Mouse (Mus musculus): ENCODE measurements around the gene Ptpra.

Gene Ptpra

DNA sequence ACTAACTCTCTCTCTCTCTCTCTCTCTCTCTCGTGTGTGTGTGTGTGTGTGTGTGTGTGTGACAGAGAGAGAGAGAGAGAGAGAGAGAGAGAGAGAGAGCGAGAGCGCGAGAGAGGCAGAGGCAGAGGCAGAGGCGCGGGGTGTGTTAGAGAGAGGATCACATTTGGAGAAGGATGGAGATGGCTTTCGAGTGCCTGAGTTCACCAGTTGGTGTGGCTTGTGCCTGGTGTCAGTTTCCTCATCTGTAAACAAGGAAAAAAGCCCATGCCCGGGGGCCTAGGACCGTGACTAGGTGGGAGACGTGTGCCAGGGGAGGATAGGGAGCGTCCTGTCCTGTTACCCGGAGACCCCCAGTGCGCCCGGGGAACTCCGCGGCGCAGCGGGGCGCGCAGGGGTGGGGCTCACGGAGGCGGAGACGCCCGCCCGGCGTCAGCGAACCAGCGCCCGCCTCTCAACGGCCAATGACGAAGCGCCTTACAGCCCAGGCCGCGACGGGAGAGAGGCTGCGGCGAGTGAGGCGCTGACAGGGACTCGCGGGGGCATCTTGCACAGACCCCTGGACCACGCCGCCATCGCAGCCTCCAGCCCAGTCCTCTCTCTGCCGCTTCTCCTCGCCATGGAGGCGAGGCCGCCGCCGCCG is at the start of gene Ptpra:
Ptpra (plus strand) TSS at position 485 of the 640 bp plus-strand sequence.
- Histone ChIP-seq H3K36me3 (ENCODE audit: control insufficient read depth, insufficient read depth, low read length, poor library complexity, severe bottlenecking) (no peaks in the 10 kb centered on the region; the same call in 1 of the 2 replicates), H3K27me3 (ENCODE audit: control insufficient read depth, insufficient read depth, low read length, poor library complexity, severe bottlenecking) (no peaks in the 10 kb centered on the region)
- DNase-seq (ENCODE audit: low read depth, low spot score): peak; percentile 87

DNA sequence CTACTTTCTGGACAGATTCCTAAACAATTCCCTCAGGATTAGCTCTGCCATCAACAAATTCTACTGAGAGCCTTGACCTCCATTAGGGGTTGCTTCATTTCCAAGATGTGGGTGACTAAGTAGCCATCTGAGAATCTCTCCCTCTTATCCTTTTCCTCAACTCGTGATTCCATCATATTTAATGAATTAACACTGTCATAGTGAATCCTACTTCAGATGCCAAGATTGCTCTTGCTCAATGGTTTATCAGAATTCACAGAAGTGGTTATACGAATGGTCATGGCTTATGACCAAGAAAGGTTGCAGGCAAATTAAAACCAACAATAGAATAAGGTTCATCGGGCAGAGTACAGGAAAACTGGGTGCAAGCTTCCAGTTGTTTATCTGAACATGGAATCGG is 48.2 kb upstream of the Ptpra start:
- Histone ChIP-seq H3K36me3 (ENCODE audit: control insufficient read depth, insufficient read depth, low read length, poor library complexity, severe bottlenecking) (no peaks in the 10 kb centered on the region), H3K27me3 (ENCODE audit: control insufficient read depth, insufficient read depth, low read length, poor library complexity, severe bottlenecking) (no peaks in the 10 kb centered on the region)
- DNase-seq (ENCODE audit: low read depth, low spot score): no peak

- Histone ChIP-seq H3K27me3 (ENCODE audit: control insufficient read depth, insufficient read depth, low read length, poor library complexity, severe bottlenecking) (no peaks in the 10 kb centered on the region), H3K36me3 (ENCODE audit: control insufficient read depth, insufficient read depth, low read length, poor library complexity, severe bottlenecking) (no peaks in the 10 kb centered on the region)
- no peak for DNase-seq (ENCODE audit: low read depth, low spot score)
Measured at GRCm38 (mm10) chr2:130404939-130405338, 45.1 kb upstream of the Ptpra start, which contains the start of the genes Gm28372 and 1700020A23Rik. Gene Gm28372 (plus strand): TSS chr2:130405239. Gene 1700020A23Rik (plus strand): TSS chr2:130405259.

DNA sequence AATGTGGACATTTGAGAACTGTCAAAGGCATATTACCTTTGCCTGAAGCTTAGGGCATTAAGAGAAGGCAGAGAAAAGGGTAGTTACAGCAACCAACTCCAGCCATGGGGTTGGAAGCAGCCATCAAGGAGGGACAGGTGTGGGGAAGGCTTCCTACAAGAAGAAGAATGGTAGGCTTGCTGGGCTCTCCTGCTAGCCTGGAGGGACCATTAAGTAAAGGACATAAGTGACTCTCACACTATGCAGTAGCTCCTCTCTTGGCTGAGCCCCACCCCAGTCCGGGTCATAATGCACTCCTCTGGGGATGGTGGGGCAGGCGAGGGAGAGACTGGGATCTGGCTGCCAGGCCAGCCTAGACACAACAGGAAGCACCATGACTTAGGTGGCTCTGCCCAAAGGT is 43.9 kb upstream of the Ptpra start, which contains the start of gene Tmem239:
Tmem239 (plus strand) TSS at position 301 of the 400 bp plus-strand sequence.
- Histone ChIP-seq H3K36me3 (ENCODE audit: control insufficient read depth, insufficient read depth, low read length, poor library complexity, severe bottlenecking) (no peaks in the 10 kb centered on the region), H3K27me3 (ENCODE audit: control insufficient read depth, insufficient read depth, low read length, poor library complexity, severe bottlenecking) (no peaks in the 10 kb centered on the region)
- DNase-seq (ENCODE audit: low read depth, low spot score): no peak

- H3K36me3 ChIP-seq (ENCODE audit: control insufficient read depth, insufficient read depth, low read length, poor library complexity, severe bottlenecking): no peaks in the 10 kb centered on the region
- no peak for DNase-seq (ENCODE audit: low read depth, low spot score)
- H3K27me3 ChIP-seq (ENCODE audit: control insufficient read depth, insufficient read depth, low read length, poor library complexity, severe bottlenecking): no peaks in the 10 kb centered on the region
Measured at GRCm38 (mm10) chr2:130408194-130408593, 41.9 kb upstream of the Ptpra start.

- DNase-seq (ENCODE audit: low read depth, low spot score): peak; percentile 73
- Histone ChIP-seq H3K27me3 (ENCODE audit: control insufficient read depth, insufficient read depth, low read length, poor library complexity, severe bottlenecking) (no peaks in the 10 kb centered on the region), H3K36me3 (ENCODE audit: control insufficient read depth, insufficient read depth, low read length, poor library complexity, severe bottlenecking) (no peaks in the 10 kb centered on the region)
Measured at GRCm38 (mm10) chr2:130411558-130412495, 38.3 kb upstream of the Ptpra start.

- DNase-seq (ENCODE audit: low read depth, low spot score): no peak
Measured at GRCm38 (mm10) chr2:130412775-130413174, 37.3 kb upstream of the Ptpra start.

GRCm38 (mm10) chr2:130414094-130414856 is 35.8 kb upstream of the Ptpra start:
- Histone ChIP-seq H3K27me3 (ENCODE audit: control insufficient read depth, insufficient read depth, low read length, poor library complexity, severe bottlenecking) (no peaks in the 10 kb centered on the region), H3K36me3 (ENCODE audit: control insufficient read depth, insufficient read depth, low read length, poor library complexity, severe bottlenecking) (peaks cover 2% of the 10 kb centered on the region; the same call in 1 of the 2 replicates)
- peak; percentile 35 for DNase-seq (ENCODE audit: low read depth, low spot score)

More at GRCm38 (mm10) chr2:130412775-130413174, 37.3 kb upstream of the Ptpra start:
- H3K27me3 ChIP-seq (ENCODE audit: control insufficient read depth, insufficient read depth, low read length, poor library complexity, severe bottlenecking): no peaks in the 10 kb centered on the region
- H3K36me3 ChIP-seq (ENCODE audit: control insufficient read depth, insufficient read depth, low read length, poor library complexity, severe bottlenecking): no peaks in the 10 kb centered on the region

GRCm38 (mm10) chr2:130421781-130422620 is 28.1 kb upstream of the Ptpra start:
- Histone ChIP-seq H3K27me3 (ENCODE audit: control insufficient read depth, insufficient read depth, low read length, poor library complexity, severe bottlenecking) (no peaks in the 10 kb centered on the region), H3K36me3 (ENCODE audit: control insufficient read depth, insufficient read depth, low read length, poor library complexity, severe bottlenecking) (peaks cover 2% of the 10 kb centered on the region; the same call in 1 of the 2 replicates)
- DNase-seq (ENCODE audit: low read depth, low spot score): no peak

GRCm38 (mm10) chr2:130423397-130424125 is 26.5 kb upstream of the Ptpra start:
- peak; percentile 82 for DNase-seq (ENCODE audit: low read depth, low spot score)

GRCm38 (mm10) chr2:130424126-130424853 is 25.8 kb upstream of the Ptpra start, which contains the start of the genes Vps16 and Pced1a:
Gene Vps16 (plus strand): TSS chr2:130424339.
Gene Pced1a (minus strand): TSS chr2:130424701.
- DNase-seq (ENCODE audit: low read depth, low spot score): peak; percentile 93
- Histone ChIP-seq H3K36me3 (ENCODE audit: control insufficient read depth, insufficient read depth, low read length, poor library complexity, severe bottlenecking) (no peaks in the 10 kb centered on the region), H3K27me3 (ENCODE audit: control insufficient read depth, insufficient read depth, low read length, poor library complexity, severe bottlenecking) (no peaks in the 10 kb centered on the region)

More at GRCm38 (mm10) chr2:130423397-130424125, 26.5 kb upstream of the Ptpra start:
- H3K36me3 ChIP-seq (ENCODE audit: control insufficient read depth, insufficient read depth, low read length, poor library complexity, severe bottlenecking): peaks cover 2% of the 10 kb centered on the region; the same call in 1 of the 2 replicates
- H3K27me3 ChIP-seq (ENCODE audit: control insufficient read depth, insufficient read depth, low read length, poor library complexity, severe bottlenecking): no peaks in the 10 kb centered on the region

- H3K27me3 ChIP-seq (ENCODE audit: control insufficient read depth, insufficient read depth, low read length, poor library complexity, severe bottlenecking): no peaks in the 10 kb centered on the region
- peak; percentile 27 for DNase-seq (ENCODE audit: low read depth, low spot score)
- H3K36me3 ChIP-seq (ENCODE audit: control insufficient read depth, insufficient read depth, low read length, poor library complexity, severe bottlenecking): no peaks in the 10 kb centered on the region
Measured at GRCm38 (mm10) chr2:130425112-130425511, 25.0 kb upstream of the Ptpra start.

Data from splenic B cell, adult 2 months (primary cell).